Mouse (Mus musculus) midbrain, postnatal 0 days (tissue): ENCODE results near the gene Uso1. TPM values are rescaled to one million over a fixed set of nuclear protein-coding genes. Genes with fewer than 3 reads are reported as not detected.
"Not testable (repeated sequence)": the region's sequence is repeated elsewhere in the genome, so short reads cannot be mapped to it uniquely, and the experiment has no call there.

Experiments
- ATAC-seq: fragments of 200-750 bp; cut with Nextera tagmentation; 2 replicates; pipeline ENCODE4 v1.8.0; 2017; ENCODE audit warnings: moderate number of reproducible peaks, mild to moderate bottlenecking, moderate TSS enrichment, moderate library complexity; ENCODE audit not compliant: low FRiP score
- DNase-seq: peaks from one replicate; pipeline ENCODE4 v3.0.0-alpha.2; 2015; ENCODE audit warnings: low spot score
- H3K27ac ChIP-seq: fragments of 300-500 bp; sonication (generic); 2 replicates; pipeline ENCODE4 v1.5.1; 2014; ENCODE audit warnings: low read depth, mild to moderate bottlenecking, low read length, mixed read lengths
- H3K27me3 ChIP-seq: fragments of 300-500 bp; sonication (generic); 2 replicates; pipeline ENCODE4 v1.6.1; 2014; ENCODE audit warnings: low read length, control low read depth, mixed read lengths; ENCODE audit not compliant: insufficient read depth
- H3K36me3 ChIP-seq: fragments of 300-500 bp; sonication (generic); 2 replicates; pipeline ENCODE4 v1.6.1; 2014; ENCODE audit warnings: low read length, control low read depth, mixed read lengths; ENCODE audit not compliant: insufficient read depth
- H3K4me1 ChIP-seq: fragments of 300-500 bp; sonication (generic); 2 replicates; pipeline ENCODE4 v1.6.1; 2014; ENCODE audit warnings: mild to moderate bottlenecking, control low read depth, antibody characterized with exemption, low read length, mixed read lengths; ENCODE audit not compliant: insufficient read depth
- H3K4me2 ChIP-seq: fragments of 300-500 bp; sonication (generic); 2 replicates; pipeline ENCODE4 v1.6.1; 2014; ENCODE audit warnings: low read depth, mild to moderate bottlenecking, low read length, mixed read lengths; ENCODE audit not compliant: poor library complexity, severe bottlenecking
- H3K4me3 ChIP-seq: fragments of 300-500 bp; sonication (generic); 2 replicates; pipeline ENCODE4 v1.5.1; 2014; ENCODE audit warnings: low read depth, mild to moderate bottlenecking, low read length, moderate library complexity
- H3K9ac ChIP-seq: fragments of 300-500 bp; sonication (generic); replicated peaks from 2 replicates; pipeline ENCODE4 v1.6.1; 2014; ENCODE audit warnings: mild to moderate bottlenecking, low read length, moderate library complexity, mixed read lengths; ENCODE audit not compliant: poor library complexity, severe bottlenecking
- H3K9me3 ChIP-seq: fragments of 300-500 bp; sonication (generic); 2 replicates; pipeline ENCODE4 v1.6.1; 2016; ENCODE audit warnings: low read length, control low read depth
- CTCF ChIP-seq: IDR thresholded peaks from 2 replicates; pipeline ENCODE4 v1.5.1; 2016; ENCODE audit warnings: antibody characterized with exemption, mild to moderate bottlenecking
- WGBS: fragments of 180-500 bp; shearing (Covaris S2); extraction: QIAGEN DNeasy Blood & Tissue Kit; methylation state at CpG from one replicate; pipeline ENCODE4 v1.1.7; 2014; 5-methylcytosine and 5-hydroxymethylcytosine counted together
- polyA plus RNA-seq: library from polyadenylated mRNA; unstranded; fragments of >200 nt; fragmentation: Nextera tagmentation; extraction: Ambion mirVana; gene quantifications from 2 replicates; pipeline ENCODE4 v1.2.1, GENCODE M21; 2015
- total RNA-seq: library from RNA; depleted of rRNA; stranded (reverse); fragments of >200 nt; gene quantifications from 2 replicates; pipeline ENCODE4 v1.2.3, GENCODE M21; 2014

Uso1 gene
- total and polyA plus RNA-seq, 2 experiments from 2014 or later: 22.4 to 27.0 TPM

- not testable (repeated sequence) for H3K27ac ChIP-seq, ATAC-seq, H3K9me3 ChIP-seq, H3K4me3 ChIP-seq, H3K4me2 ChIP-seq, H3K9ac ChIP-seq, H3K27me3 ChIP-seq, H3K4me1 ChIP-seq
- peak; percentile 83 for TF ChIP-seq CTCF
- H3K36me3 ChIP-seq: peaks cover 45% of the 10 kb centered on the region
- DNase-seq: peak; percentile 69
- WGBS: 42% methylated on average over 2 of the region's 2 CpGs
Measured at GRCm38 (mm10) chr5:92195716-92196115, 58.0 kb downstream of the Uso1 start.

- Histone ChIP-seq H3K9me3 (no peaks in the 10 kb centered on the region), H3K4me2 (no peak overlapping the region), H3K27ac (peak overlapping the region; percentile 38), H3K9ac (no peak overlapping the region), H3K4me3 (no peak overlapping the region), H3K27me3 (no peaks in the 10 kb centered on the region), H3K36me3 (peaks cover 58% of the 10 kb centered on the region), H3K4me1 (no peaks in the 10 kb centered on the region)
- WGBS: 53% methylated on average over 15 of the region's 15 CpGs
- DNase-seq (no peak), ATAC-seq (peak; percentile 53)
- no peak for TF ChIP-seq CTCF
Measured at GRCm38 (mm10) chr5:92196895-92197811, 59.4 kb downstream of the Uso1 start.

GRCm38 (mm10) chr5:92198266-92198665 is 60.5 kb downstream of the Uso1 start:
- no peaks in the 10 kb centered on the region for H3K4me1 ChIP-seq
- no peak for DNase-seq
- no peak overlapping the region for H3K27ac ChIP-seq
- peaks cover 54% of the 10 kb centered on the region for H3K36me3 ChIP-seq
- H3K27me3 ChIP-seq: no peaks in the 10 kb centered on the region
- H3K4me3 ChIP-seq: no peak overlapping the region
- no peak overlapping the region for H3K9ac ChIP-seq
- H3K9me3 ChIP-seq: no peaks in the 10 kb centered on the region
- WGBS: 59% methylated on average over 8 of the region's 8 CpGs
- TF ChIP-seq CTCF: no peak
- no peak overlapping the region for H3K4me2 ChIP-seq
- no peak for ATAC-seq

GRCm38 (mm10) chr5:92204162-92205036 is 66.7 kb downstream of the Uso1 start:
- no peak overlapping the region for H3K4me2 ChIP-seq
- H3K4me3 ChIP-seq: no peak overlapping the region
- H3K36me3 ChIP-seq: peaks cover 35% of the 10 kb centered on the region
- H3K27me3 ChIP-seq: no peaks in the 10 kb centered on the region
- no peak overlapping the region for H3K27ac ChIP-seq
- H3K9me3 ChIP-seq: no peaks in the 10 kb centered on the region
- ATAC-seq (no peak), DNase-seq (no peak)
- no peak overlapping the region for H3K9ac ChIP-seq
- WGBS: 91% methylated on average over 6 of the region's 6 CpGs
- no peaks in the 10 kb centered on the region for H3K4me1 ChIP-seq
- TF ChIP-seq CTCF: no peak

GRCm38 (mm10) chr5:92205184-92205583 is 67.4 kb downstream of the Uso1 start:
- TF ChIP-seq CTCF: no peak
- no peaks in the 10 kb centered on the region for H3K9me3 ChIP-seq
- H3K4me1 ChIP-seq: no peaks in the 10 kb centered on the region
- no peak overlapping the region for H3K4me3 ChIP-seq
- peaks cover 30% of the 10 kb centered on the region for H3K36me3 ChIP-seq
- DNase-seq: no peak
- H3K27ac ChIP-seq: no peak overlapping the region
- H3K9ac ChIP-seq: no peak overlapping the region
- no peak overlapping the region for H3K4me2 ChIP-seq
- no peak for ATAC-seq
- H3K27me3 ChIP-seq: no peaks in the 10 kb centered on the region
- 95% methylated on average over 7 of the region's 7 CpGs for WGBS
